Mouse (Mus musculus): Measurements from ENCODE around the gene Ltbp1.

DNA sequence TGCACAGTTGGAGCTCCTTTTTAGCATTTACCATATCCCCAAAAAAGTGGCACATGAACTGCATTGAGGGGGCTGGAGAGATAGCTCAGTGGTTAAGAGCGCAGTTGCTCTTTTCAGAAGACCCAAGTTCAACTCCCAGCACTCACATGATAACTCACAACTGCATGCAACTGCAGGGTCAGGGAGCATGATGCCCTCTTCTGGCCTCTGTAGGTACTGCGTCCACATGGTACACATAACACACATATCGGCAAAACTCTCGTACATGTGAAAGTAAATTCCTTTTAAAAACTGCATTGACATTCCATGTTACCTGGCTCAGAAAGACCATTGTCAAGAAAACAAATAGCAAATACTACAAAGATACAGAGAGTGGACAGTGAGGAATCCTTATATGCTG lies 342.0 kb downstream of the Ltbp1 start:
- TF ChIP-seq CTCF (IDR thresholded peaks at IDR 0.05 in 2 of 3, conservative IDR thresholded peaks at IDR 0.05 in 1 of 3; ENCODE audit: control insufficient read depth in 1 of 3, insufficient read depth in 1 of 3, low read depth in 2 of 3, low read length in 3 of 3, poor library complexity in 1 of 3, severe bottlenecking in 1 of 3) (peak; percentile 15 to 49 (median 44)), MAX (IDR thresholded peaks at IDR 0.05; ENCODE audit: low read length) (no peak), ZC3H11A (IDR thresholded peaks at IDR 0.05; ENCODE audit: low read depth, low read length) (0 out of 2 replicates have a peak, but pooled peaks have one; percentile 2), USF1 (IDR thresholded peaks at IDR 0.05; ENCODE audit: low read depth, low read length) (no peak), HCFC1 (IDR thresholded peaks at IDR 0.05; ENCODE audit: low read depth, low read length) (no peak)

Data from MEL (cell line).